Mouse (Mus musculus): ENCODE results near the gene Gli1. TPM values are rescaled to one million over a fixed set of nuclear protein-coding genes. Genes with fewer than 3 reads are reported as not detected.
A peak's percentile ranks its signal among the peaks of the same experiment; 100 is the strongest.
"Not testable (repeated sequence)": the region's sequence is repeated elsewhere in the genome, so short reads cannot be mapped to it uniquely, and the experiment has no call there.

The Gli1 gene
- total RNA-seq, 2 experiments from 2014 or later = not detected

GRCm38 (mm10) chr10:127326017-127326801 is 15.6 kb downstream of the Gli1 start:
- ATAC-seq (replicated peaks; ENCODE audit: low FRiP score, poor library complexity, severe bottlenecking) = no peak

GRCm38 (mm10) chr10:127325454-127326016 is 16.2 kb downstream of the Gli1 start:
- ATAC-seq (replicated peaks; ENCODE audit: low FRiP score, poor library complexity, severe bottlenecking) = no peak

- ATAC-seq (replicated peaks; ENCODE audit: low FRiP score, poor library complexity, severe bottlenecking) = peak; percentile 56; the same call in 1 of the 2 replicates
These were observed 17.3 kb downstream of the Gli1 start for GRCm38 (mm10) chr10:127324495-127324894.

- no peak for ATAC-seq (replicated peaks; ENCODE audit: low FRiP score, poor library complexity, severe bottlenecking)
These were observed 18.5 kb downstream of the Gli1 start for GRCm38 (mm10) chr10:127323131-127323855.

- no peak for ATAC-seq (replicated peaks; ENCODE audit: low FRiP score, poor library complexity, severe bottlenecking)
These were observed 19.1 kb downstream of the Gli1 start for GRCm38 (mm10) chr10:127322669-127323068.

- no peak for ATAC-seq (replicated peaks; ENCODE audit: low FRiP score, poor library complexity, severe bottlenecking)
These were observed 19.6 kb downstream of the Gli1 start for GRCm38 (mm10) chr10:127322178-127322577.

- no peak for ATAC-seq (replicated peaks; ENCODE audit: low FRiP score, poor library complexity, severe bottlenecking)
These were observed 20.2 kb downstream of the Gli1 start, which contains the start of gene Arhgap9 for GRCm38 (mm10) chr10:127321621-127322020. TSS of gene Arhgap9 (plus strand) at chr10:127321964.

- no peak for ATAC-seq (replicated peaks; ENCODE audit: low FRiP score, poor library complexity, severe bottlenecking)
These were observed 21.8 kb downstream of the Gli1 start for GRCm38 (mm10) chr10:127319969-127320368.

GRCm38 (mm10) chr10:127318009-127318408 is 23.8 kb downstream of the Gli1 start:
- peak; percentile 30; the same call in 1 of the 2 replicates for ATAC-seq (replicated peaks; ENCODE audit: low FRiP score, poor library complexity, severe bottlenecking)

- ATAC-seq (replicated peaks; ENCODE audit: low FRiP score, poor library complexity, severe bottlenecking) = no peak
These were observed 24.5 kb downstream of the Gli1 start for GRCm38 (mm10) chr10:127317277-127317676.

- ATAC-seq (replicated peaks; ENCODE audit: low FRiP score, poor library complexity, severe bottlenecking) = not testable (repeated sequence)
These were observed 26.8 kb downstream of the Gli1 start for GRCm38 (mm10) chr10:127314950-127315349.

GRCm38 (mm10) chr10:127313516-127313915 is 28.3 kb downstream of the Gli1 start:
- not testable (repeated sequence) for ATAC-seq (replicated peaks; ENCODE audit: low FRiP score, poor library complexity, severe bottlenecking)

GRCm38 (mm10) chr10:127312858-127313257 is 28.9 kb downstream of the Gli1 start:
- no peak for ATAC-seq (replicated peaks; ENCODE audit: low FRiP score, poor library complexity, severe bottlenecking)

GRCm38 (mm10) chr10:127312356-127312676 is 29.5 kb downstream of the Gli1 start:
- ATAC-seq (replicated peaks; ENCODE audit: low FRiP score, poor library complexity, severe bottlenecking) = peak; percentile 74

- peak; percentile 93 for ATAC-seq (replicated peaks; ENCODE audit: low FRiP score, poor library complexity, severe bottlenecking)
These were observed 30.1 kb downstream of the Gli1 start, which contains the start of gene Mars for GRCm38 (mm10) chr10:127311476-127312355. TSS of gene Mars (minus strand) at chr10:127311786.

GRCm38 (mm10) chr10:127310523-127311475 is 31.0 kb downstream of the Gli1 start:
- ATAC-seq (replicated peaks; ENCODE audit: low FRiP score, poor library complexity, severe bottlenecking) = peak; percentile 36

- ATAC-seq (replicated peaks; ENCODE audit: low FRiP score, poor library complexity, severe bottlenecking) = not testable (repeated sequence)
These were observed 32.6 kb downstream of the Gli1 start for GRCm38 (mm10) chr10:127309167-127309566.

GRCm38 (mm10) chr10:127303136-127303535 is 38.6 kb downstream of the Gli1 start:
- ATAC-seq (replicated peaks; ENCODE audit: low FRiP score, poor library complexity, severe bottlenecking) = no peak

GRCm38 (mm10) chr10:127300361-127300760 is 41.4 kb downstream of the Gli1 start:
- ATAC-seq (replicated peaks; ENCODE audit: low FRiP score, poor library complexity, severe bottlenecking) = no peak

All from erythroblast, adult 5-6 weeks (primary cell).